Mouse (Mus musculus) myocyte (in vitro differentiated cells): ENCODE results near the gene Actn1. TPM values are rescaled to one million over a fixed set of nuclear protein-coding genes. Genes with fewer than 3 reads are reported as not detected.

Experiments
- H3K27me3 ChIP-seq: one replicate; pipeline ENCODE4 v1.6.1; 2011; ENCODE audit not compliant: control insufficient read depth, insufficient read depth, insufficient read length
- H3K36me3 ChIP-seq: one replicate; pipeline ENCODE4 v1.6.1; 2011; ENCODE audit not compliant: control insufficient read depth, insufficient read depth
- H3K4me2 ChIP-seq: one replicate; pipeline ENCODE4 v1.6.1; 2011; ENCODE audit warnings: low read depth, control low read depth
- H3K4me3 ChIP-seq: one replicate; pipeline ENCODE4 v1.5.1; 2011; ENCODE audit warnings: mild to moderate bottlenecking, control low read depth, moderate library complexity
- H3K79me2 ChIP-seq: one replicate; pipeline ENCODE4 v1.6.1; 2011; ENCODE audit not compliant: control insufficient read depth, insufficient read depth
- H3ac ChIP-seq: one replicate; pipeline ENCODE4 v1.6.1; 2011; ENCODE audit not compliant: control insufficient read depth, insufficient read length
- CEBPB ChIP-seq: IDR thresholded peaks from 2 replicates; pipeline ENCODE4 v1.6.1; 2011; ENCODE audit warnings: mild to moderate bottlenecking, moderate library complexity; ENCODE audit not compliant: poor library complexity, insufficient read depth, severe bottlenecking
- E2F4 ChIP-seq: IDR thresholded peaks from one replicate; pipeline ENCODE4 v1.6.1; 2011; ENCODE audit warnings: mild to moderate bottlenecking, control low read depth, moderate library complexity; ENCODE audit not compliant: insufficient read depth
- MAX ChIP-seq: IDR thresholded peaks from one replicate; pipeline ENCODE4 v1.6.1; 2011; ENCODE audit warnings: low read depth, mild to moderate bottlenecking, control low read depth
- MYOD1 ChIP-seq, 3 experiments: IDR thresholded peaks; one replicate each; pipeline ENCODE4 v1.6.1; 2011; ENCODE audit warnings: control low read depth in 2 of 3, low read depth in 2 of 3, mild to moderate bottlenecking in 2 of 3, moderate library complexity in 1 of 3; ENCODE audit not compliant: insufficient read length in 2 of 3, control insufficient read depth in 1 of 3
- MYOG ChIP-seq, 3 experiments: IDR thresholded peaks; one replicate each; pipeline ENCODE4 v1.6.1; 2011; ENCODE audit warnings: control low read depth in 2 of 3, low read depth in 2 of 3, mild to moderate bottlenecking in 2 of 3; ENCODE audit not compliant: insufficient read length in 2 of 3, control insufficient read depth in 1 of 3, insufficient read depth in 1 of 3
- POLR2A ChIP-seq: IDR thresholded peaks from one replicate; pipeline ENCODE4 v1.6.1; 2011; ENCODE audit warnings: low read depth, mild to moderate bottlenecking, control low read depth, moderate library complexity; ENCODE audit not compliant: insufficient read length
- POLR2AphosphoS2 ChIP-seq: IDR thresholded peaks from one replicate; pipeline ENCODE4 v1.6.1; 2011; ENCODE audit warnings: low read depth, control low read depth; ENCODE audit not compliant: insufficient read length
- REST ChIP-seq: IDR thresholded peaks from one replicate; pipeline ENCODE4 v1.6.1; 2011; ENCODE audit warnings: mild to moderate bottlenecking, control low read depth, moderate library complexity; ENCODE audit not compliant: insufficient read depth, insufficient read length
- SRF ChIP-seq: IDR thresholded peaks from one replicate; pipeline ENCODE4 v1.6.1; 2011; ENCODE audit warnings: low read depth; ENCODE audit not compliant: control insufficient read depth, insufficient read length
- TCF12 ChIP-seq: IDR thresholded peaks from one replicate; pipeline ENCODE4 v1.6.1; 2011; ENCODE audit warnings: mild to moderate bottlenecking, control low read depth; ENCODE audit not compliant: poor library complexity, insufficient read depth, severe bottlenecking
- TCF3 ChIP-seq: IDR thresholded peaks from one replicate; pipeline ENCODE4 v1.6.1; 2011; ENCODE audit warnings: low read depth, control low read depth; ENCODE audit not compliant: insufficient read length
- USF1 ChIP-seq: IDR thresholded peaks from one replicate; pipeline ENCODE4 v1.6.1; 2011; ENCODE audit warnings: low read depth, mild to moderate bottlenecking, control low read depth, moderate library complexity
- polyA plus RNA-seq: library from polyadenylated mRNA; unstranded; fragments of >200 nt; fragmentation: generic; extraction: Trizol; gene quantifications from one replicate; pipeline ENCODE4 v1.2.1, GENCODE M21; 2012; ENCODE audit warnings: missing spikeins

The Actn1 gene
- polyA plus RNA-seq, 1 experiment: 166 TPM

DNA sequence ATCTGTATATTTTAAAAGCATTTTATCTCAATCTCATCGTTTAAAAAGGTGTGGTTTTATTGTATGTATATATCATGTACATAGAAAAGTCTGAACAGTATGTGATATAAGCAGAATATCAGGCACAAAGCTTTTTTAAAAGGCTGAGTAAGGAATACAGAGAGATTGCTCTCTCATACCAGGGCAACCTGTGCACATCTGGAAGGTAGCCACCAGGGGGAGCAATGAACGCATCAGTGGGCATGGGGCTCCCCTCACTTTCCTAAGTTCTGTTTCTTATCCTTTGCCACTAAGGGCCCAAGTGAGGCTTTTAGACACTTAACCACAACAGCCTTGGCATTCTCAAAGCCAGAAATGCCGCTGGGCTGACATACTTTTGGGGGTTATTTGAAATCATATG lies 61.7 kb downstream of the Actn1 start:
- Histone ChIP-seq H3ac (no peak overlapping the region), H3K36me3 (peaks cover 53% of the 10 kb centered on the region), H3K4me3 (no peak overlapping the region), H3K27me3 (no peaks in the 10 kb centered on the region), H3K4me2 (no peak overlapping the region), H3K79me2 (peaks cover 27% of the 10 kb centered on the region)
- TF ChIP-seq TCF3 (no peak), E2F4 (no peak), MYOG (IDR thresholded peaks at IDR 0.05; ENCODE audit: control insufficient read depth in 1 of 3, insufficient read depth in 1 of 3, insufficient read length in 2 of 3, low read depth in 2 of 3) (no peak), REST (no peak), POLR2A (no peak), USF1 (no peak), TCF12 (no peak), MAX (no peak), POLR2AphosphoS2 (no peak), SRF (no peak), CEBPB (no peak), MYOD1 (IDR thresholded peaks at IDR 0.05; ENCODE audit: control insufficient read depth in 1 of 3, insufficient read length in 2 of 3, low read depth in 2 of 3) (no peak)

GRCm38 (mm10) chr12:80197343-80197742 lies 62.8 kb downstream of the Actn1 start:
- peaks cover 27% of the 10 kb centered on the region for H3K79me2 ChIP-seq
- no peak overlapping the region for H3K4me3 ChIP-seq
- no peak overlapping the region for H3K4me2 ChIP-seq
- no peaks in the 10 kb centered on the region for H3K27me3 ChIP-seq
- no peak for TF ChIP-seq POLR2A
- no peak for TF ChIP-seq MYOD1 (IDR thresholded peaks at IDR 0.05; ENCODE audit: control insufficient read depth in 1 of 3, insufficient read length in 2 of 3, low read depth in 2 of 3)
- no peak for TF ChIP-seq E2F4
- no peak for TF ChIP-seq MYOG (IDR thresholded peaks at IDR 0.05; ENCODE audit: control insufficient read depth in 1 of 3, insufficient read depth in 1 of 3, insufficient read length in 2 of 3, low read depth in 2 of 3)
- TF ChIP-seq SRF: no peak
- no peak for TF ChIP-seq CEBPB
- TF ChIP-seq MAX: no peak
- no peak overlapping the region for H3ac ChIP-seq
- H3K36me3 ChIP-seq: peaks cover 64% of the 10 kb centered on the region

- peaks cover 76% of the 10 kb centered on the region for H3K36me3 ChIP-seq
- H3K4me2 ChIP-seq: no peak overlapping the region
- no peak overlapping the region for H3ac ChIP-seq
- H3K4me3 ChIP-seq: no peak overlapping the region
- no peaks in the 10 kb centered on the region for H3K27me3 ChIP-seq
- TF ChIP-seq POLR2A: no peak
- no peak for TF ChIP-seq SRF
- no peaks in the 10 kb centered on the region for H3K79me2 ChIP-seq
These were observed 68.4 kb downstream of the Actn1 start for GRCm38 (mm10) chr12:80191806-80192205.

- no peak overlapping the region for H3K4me3 ChIP-seq
- no peaks in the 10 kb centered on the region for H3K27me3 ChIP-seq
- peaks cover 76% of the 10 kb centered on the region for H3K36me3 ChIP-seq
- H3ac ChIP-seq: no peak overlapping the region
- H3K4me2 ChIP-seq: no peak overlapping the region
- no peaks in the 10 kb centered on the region for H3K79me2 ChIP-seq
- TF ChIP-seq REST (no peak), SRF (no peak), POLR2A (no peak), POLR2AphosphoS2 (peak; percentile 10), MYOG (IDR thresholded peaks at IDR 0.05; ENCODE audit: control insufficient read depth in 1 of 3, insufficient read depth in 1 of 3, insufficient read length in 2 of 3, low read depth in 2 of 3) (peak in 1 of 3 experiments; percentile 48)
These were observed 68.8 kb downstream of the Actn1 start for GRCm38 (mm10) chr12:80191371-80191770.

- H3K4me2 ChIP-seq: no peak overlapping the region
- no peaks in the 10 kb centered on the region for H3K79me2 ChIP-seq
- TF ChIP-seq TCF3 (no peak), CEBPB (no peak), REST (no peak), MYOG (IDR thresholded peaks at IDR 0.05; ENCODE audit: control insufficient read depth in 1 of 3, insufficient read depth in 1 of 3, insufficient read length in 2 of 3, low read depth in 2 of 3) (no peak), POLR2A (no peak), MYOD1 (IDR thresholded peaks at IDR 0.05; ENCODE audit: control insufficient read depth in 1 of 3, insufficient read length in 2 of 3, low read depth in 2 of 3) (no peak), TCF12 (no peak), POLR2AphosphoS2 (no peak), MAX (no peak), E2F4 (no peak), SRF (no peak), USF1 (no peak)
- H3K27me3 ChIP-seq: no peaks in the 10 kb centered on the region
- peaks cover 73% of the 10 kb centered on the region for H3K36me3 ChIP-seq
- H3K4me3 ChIP-seq: no peak overlapping the region
- no peak overlapping the region for H3ac ChIP-seq
These were observed 69.3 kb downstream of the Actn1 start for GRCm38 (mm10) chr12:80190915-80191314.
